Mouse (Mus musculus): ENCODE measurements around the gene Ttc23.

DNA sequence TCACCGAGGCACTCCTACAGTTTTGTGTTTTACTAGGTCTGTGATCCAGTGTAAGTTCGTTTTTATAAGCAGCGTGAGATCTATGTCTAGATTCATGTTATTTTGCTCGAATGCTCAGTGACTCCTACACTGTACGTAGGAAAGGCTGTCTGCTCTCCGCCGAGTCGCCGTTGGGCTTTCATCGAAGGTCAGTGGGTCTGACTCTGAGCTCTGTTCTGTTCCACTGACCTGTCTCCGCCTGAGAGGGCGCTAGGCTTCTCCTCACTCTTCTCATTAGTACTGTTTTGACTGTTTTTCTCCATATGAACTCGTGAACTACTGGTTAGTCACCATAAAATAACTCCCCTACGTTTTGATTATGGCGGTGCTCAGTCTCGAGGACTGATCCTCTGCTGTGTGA lies 35.8 kb downstream of the Ttc23 start:
- no peak for TF ChIP-seq E2F4 (IDR thresholded peaks at IDR 0.05; ENCODE audit: insufficient read depth)
- TF ChIP-seq POLR2A (IDR thresholded peaks at IDR 0.05; ENCODE audit: insufficient read length, low read depth), result no peak
- no peak for TF ChIP-seq SRF (IDR thresholded peaks at IDR 0.05; ENCODE audit: control insufficient read depth, insufficient read length, low read depth)
- no peak for TF ChIP-seq MYOD1 (IDR thresholded peaks at IDR 0.05; ENCODE audit: control insufficient read depth in 1 of 3, insufficient read length in 2 of 3, low read depth in 2 of 3)

Data from myocyte (in vitro differentiated cells).